Mouse (Mus musculus) cerebellum, postnatal 4 days (tissue): Measurements from ENCODE around the gene Slc24a4.

Experiments used
- DNase-seq, 2 experiments: peaks; one replicate each; pipeline ENCODE4 v3.0.0; 2022; ENCODE audit warnings: low spot score in 2 of 2, mixed read lengths in 1 of 2

The Slc24a4 gene

DNA sequence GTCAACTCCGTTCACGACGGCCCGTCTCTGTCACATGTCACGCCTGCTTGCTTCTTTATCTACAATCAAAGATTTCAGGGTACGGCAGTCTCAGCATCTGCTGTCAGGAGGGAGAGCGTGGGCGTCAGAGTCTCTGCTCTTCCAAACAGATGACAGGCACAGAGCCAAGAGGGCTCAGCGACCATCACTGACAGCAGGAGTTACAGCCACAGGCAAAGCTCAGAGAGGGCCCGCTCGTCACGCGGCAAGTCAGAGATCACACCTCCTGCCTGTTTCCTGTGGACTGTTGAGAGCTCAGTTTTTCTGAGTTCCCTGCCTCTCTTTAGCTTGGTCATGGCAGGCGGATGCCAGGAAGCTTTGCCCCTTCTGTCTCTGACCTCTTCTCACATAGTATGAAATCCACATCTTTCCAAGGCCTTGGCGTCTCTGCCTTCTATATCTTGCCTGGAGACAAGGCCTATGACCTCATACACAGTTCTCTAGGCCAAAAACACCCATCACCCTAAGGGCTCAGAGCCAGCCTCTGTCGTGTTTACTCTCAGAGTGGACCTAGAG lies 180.0 kb downstream of the Slc24a4 start:
- DNase-seq = peak in 1 of 2 experiments; percentile 73

DNA sequence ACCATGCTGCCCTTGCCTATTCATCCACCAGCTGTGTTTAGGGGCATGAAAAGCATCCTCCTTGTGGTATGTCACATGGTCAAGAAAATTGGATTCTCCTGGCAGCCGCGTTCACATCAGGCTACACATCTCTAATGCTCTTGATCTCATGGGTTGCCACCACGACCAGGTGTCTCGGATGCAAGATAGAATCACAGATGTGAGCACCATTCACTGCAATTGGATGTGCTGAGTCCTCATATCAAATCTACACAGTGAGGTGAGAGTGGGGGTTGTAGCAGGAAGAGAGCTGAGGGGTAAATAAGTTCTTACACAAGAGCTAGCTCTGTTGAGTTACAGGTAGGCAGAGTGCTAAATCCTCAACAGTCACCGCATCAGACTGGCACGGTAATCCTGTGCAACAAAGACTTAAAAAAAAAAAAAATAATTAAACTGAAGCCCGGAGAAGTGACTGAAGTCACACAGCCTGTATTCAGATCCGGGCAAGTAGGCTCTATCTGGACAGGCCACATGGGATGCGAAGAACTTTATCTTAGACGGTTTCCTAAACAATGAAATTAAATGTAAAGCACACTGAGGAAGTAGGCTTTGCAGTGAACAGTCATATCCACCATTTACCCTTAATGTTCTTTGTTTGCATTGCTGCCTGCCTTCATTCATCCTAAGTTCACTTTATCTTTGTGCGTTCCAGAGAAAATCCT lies 180.7 kb downstream of the Slc24a4 start:
- DNase-seq = no peak

DNA sequence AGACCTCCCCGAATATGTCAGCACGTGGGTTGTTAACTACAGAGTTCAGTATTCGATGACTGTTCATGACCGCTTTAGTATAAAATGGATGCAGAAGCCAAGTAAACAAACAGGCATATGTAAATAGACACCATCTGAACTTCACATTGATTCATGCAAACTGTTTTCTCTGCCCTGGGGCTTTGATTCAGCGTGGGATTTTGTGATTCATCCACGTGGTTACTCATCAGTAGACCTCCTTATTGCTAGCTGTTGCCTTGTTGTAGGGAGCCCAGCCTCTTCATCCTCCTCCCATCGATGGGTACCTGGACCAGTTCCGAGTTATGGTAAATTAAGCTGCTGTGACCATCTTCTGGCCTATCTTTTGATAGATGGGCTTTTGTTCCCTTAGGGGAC lies 181.3 kb downstream of the Slc24a4 start:
- no peak for DNase-seq

DNA sequence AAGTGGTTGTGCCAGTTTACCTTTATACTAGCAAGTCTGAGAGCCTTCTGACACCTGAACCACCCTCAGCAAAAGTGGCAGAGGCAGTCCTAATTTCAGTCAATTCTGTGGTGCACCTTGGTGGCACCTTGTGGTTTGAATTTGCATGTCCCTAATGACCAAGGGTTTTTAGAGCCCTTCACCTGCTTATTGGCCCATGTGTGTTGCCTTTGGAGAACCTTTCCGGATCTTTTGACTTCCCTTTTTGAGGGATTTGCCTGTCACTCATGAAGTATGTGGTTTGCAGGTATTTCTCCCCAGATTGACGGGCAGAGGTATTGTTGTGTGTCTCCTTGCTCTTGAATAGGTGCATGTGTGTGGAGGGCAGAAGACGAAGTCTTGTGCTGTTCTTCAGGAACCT lies 181.7 kb downstream of the Slc24a4 start:
- DNase-seq = no peak

DNA sequence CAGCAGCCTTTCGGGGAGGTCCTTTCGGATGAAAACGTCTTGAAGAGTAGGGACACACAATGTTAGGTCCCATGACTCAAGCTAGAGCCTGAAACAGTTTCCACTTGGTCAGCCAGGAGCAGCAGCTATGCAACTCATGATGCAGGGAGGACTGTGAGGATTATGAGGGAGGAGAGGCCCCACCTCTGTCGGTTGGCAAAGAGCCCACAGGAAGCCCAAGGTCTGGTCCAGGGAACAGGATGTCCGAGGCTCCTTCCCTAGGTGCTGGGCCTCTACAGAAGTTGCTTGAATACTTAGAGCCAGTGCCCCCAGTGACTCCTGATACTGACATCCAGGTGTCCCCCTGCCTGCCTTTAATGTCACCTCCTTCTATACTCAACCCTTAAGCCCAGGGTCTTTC lies 182.9 kb downstream of the Slc24a4 start:
- no peak for DNase-seq
